Mouse (Mus musculus) heart, postnatal 14 days (tissue): ENCODE data around the gene Gm15013. TPM values are rescaled to one million over a fixed set of nuclear protein-coding genes. Genes with fewer than 3 reads are reported as not detected.
"Not testable (repeated sequence)": the region's sequence is repeated elsewhere in the genome, so short reads cannot be mapped to it uniquely, and the experiment has no call there.

ENCODE experiments used
- DNase-seq, 2 experiments: peaks; one replicate each; pipeline ENCODE4 v3.0.0; 2021 to 2022
- intact Hi-C: fragments of 180-260 bp; cut with DNase I; formaldehyde crosslinking; loops from one replicate; pipeline ENCODE4 v1.15.1; 2025
- long read RNA-seq, 2 experiments: library from polyadenylated mRNA; stranded (forward); transcript quantifications; one replicate each; pipeline ENCODE4 v2.0.0; 2021
- total RNA-seq, 2 experiments: library from RNA; stranded (reverse); gene quantifications; 2 replicates each; pipeline ENCODE4 v1.2.3; 2021

The Gm15013 gene
- not detected for total RNA-seq
- long read RNA-seq, experiment 1: 0 reads
- long read RNA-seq, experiment 2: 0 reads

DNA sequence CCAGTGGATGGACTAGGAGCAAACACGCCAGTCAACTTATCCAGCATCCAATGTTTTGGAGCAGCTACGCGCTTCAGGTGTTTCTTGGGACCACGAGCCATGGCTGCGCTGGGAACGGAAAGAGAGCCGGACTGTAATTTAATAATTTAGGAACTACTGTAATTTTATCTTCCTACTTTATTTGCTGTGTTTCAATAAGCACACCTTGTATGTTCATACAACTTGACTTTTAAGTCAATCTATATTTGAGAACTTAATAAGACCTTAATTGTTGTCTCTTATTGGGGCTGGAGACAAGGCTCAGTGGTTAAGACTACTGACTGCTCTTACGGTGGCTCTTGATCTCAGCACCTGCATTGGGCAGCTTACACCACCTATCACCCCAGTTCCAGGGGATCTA is at the start of gene Gm15013:
Gene Gm15013, minus strand, starts transcription at position 101 of the 400 bp plus-strand sequence.
- intact Hi-C loops: no loop called here
- no peak for DNase-seq

DNA sequence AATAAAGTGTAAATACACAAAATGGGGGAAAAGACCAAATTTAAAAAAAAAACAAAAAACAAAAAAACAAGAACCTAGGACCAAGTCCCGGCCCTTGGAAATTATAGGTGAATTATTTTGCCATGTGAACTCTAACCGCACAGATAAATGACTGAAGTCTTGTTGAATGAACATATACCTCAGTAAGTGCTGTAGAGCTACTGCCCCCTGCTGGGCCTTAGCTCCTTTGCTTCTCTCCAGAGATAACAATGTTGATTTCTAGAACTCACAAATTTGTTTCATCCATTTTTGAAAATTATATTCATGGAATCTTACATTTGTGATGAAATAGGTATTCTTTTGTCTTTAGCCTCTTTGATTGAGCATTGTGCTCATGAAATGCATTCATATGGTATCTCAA is 48.3 kb upstream of the Gm15013 start:
- DNase-seq: peak; percentile 6 to 20
- intact Hi-C loops: loop anchor here (5.0 kb wide), 1 partner anchor 345 kb away; no protein-coding TSS in a partner anchor

DNA sequence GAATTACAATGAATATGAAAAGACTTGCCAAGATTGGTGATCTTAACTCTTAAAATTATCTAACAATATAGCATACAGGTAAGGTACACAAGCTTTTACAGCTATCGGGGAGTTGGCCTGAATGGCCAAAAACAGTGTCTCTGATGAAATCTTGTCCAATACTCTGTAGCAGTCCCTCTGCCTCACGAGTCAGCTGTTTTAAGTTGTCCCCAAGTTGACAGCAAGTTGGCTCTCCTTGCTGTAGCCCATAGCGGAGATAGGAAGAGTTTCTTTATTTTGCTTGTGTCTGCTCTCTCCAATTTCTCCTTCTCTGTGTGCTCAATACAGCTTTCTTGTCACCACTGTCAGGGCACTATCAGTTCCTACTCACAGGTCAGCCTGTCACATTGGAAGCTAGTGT is 44.4 kb upstream of the Gm15013 start:
- DNase-seq, intact Hi-C loops: not testable (repeated sequence)

DNA sequence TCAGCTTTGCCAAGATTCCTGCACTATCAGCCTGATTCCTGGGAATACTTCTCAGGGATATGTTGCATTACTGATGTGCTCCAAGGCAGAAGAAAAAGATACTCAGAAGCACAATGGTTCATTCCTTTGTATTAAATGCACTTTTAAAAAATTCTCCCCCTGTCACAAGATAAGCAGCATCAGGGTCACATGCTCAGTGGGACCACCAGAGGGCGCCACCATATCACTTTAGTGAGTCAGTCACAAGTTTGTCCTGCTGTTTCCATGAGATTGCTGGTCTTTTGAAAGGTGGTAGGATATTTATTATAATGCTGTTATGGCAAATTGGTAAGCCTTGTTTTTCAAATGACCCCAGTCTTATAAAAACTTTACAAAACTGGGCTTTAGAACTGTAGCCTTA is 37.6 kb upstream of the Gm15013 start:
- intact Hi-C loops: no loop called here
- DNase-seq: peak; percentile 37 to 61

DNA sequence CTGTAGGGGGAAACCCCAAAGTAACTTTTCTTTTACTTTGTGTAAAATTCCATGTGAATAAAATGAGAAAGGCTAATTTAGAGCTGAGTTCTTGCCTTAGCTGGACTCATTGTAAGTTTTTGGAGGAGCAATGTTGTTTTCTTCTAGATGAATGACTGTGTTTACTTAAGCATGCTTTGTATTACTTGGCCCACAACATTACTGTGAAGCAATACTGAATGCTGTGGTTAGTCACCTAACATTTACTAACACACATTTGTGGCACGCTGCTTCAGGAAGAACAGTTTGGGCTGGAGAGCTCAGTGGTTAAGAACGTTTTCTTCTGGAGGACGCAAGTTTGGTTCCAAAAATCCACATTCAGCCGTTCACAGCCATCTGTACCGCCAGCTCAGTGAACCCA is 22.8 kb upstream of the Gm15013 start:
- intact Hi-C loops: no loop called here
- DNase-seq: no peak

DNA sequence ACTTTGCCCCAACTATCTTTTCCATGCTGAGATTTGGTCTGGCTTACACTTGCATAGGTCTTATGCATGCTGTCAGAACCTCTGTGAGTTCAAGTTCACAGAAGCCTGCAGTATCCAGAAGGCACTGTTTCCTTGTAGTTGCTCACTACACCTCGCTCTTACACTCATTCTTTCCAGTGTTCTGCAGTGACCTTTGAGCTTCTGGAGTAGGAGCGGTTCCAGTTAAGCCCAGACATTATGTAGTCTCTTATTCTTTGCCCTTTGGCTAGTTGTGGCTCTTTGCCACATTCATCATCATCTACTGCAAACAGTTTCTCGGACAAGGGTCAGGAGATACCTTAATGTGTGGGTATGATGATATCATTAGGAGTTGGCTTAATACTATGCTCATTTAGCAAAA is 16.3 kb upstream of the Gm15013 start:
- no peak for DNase-seq
- intact Hi-C loops: no loop called here

DNA sequence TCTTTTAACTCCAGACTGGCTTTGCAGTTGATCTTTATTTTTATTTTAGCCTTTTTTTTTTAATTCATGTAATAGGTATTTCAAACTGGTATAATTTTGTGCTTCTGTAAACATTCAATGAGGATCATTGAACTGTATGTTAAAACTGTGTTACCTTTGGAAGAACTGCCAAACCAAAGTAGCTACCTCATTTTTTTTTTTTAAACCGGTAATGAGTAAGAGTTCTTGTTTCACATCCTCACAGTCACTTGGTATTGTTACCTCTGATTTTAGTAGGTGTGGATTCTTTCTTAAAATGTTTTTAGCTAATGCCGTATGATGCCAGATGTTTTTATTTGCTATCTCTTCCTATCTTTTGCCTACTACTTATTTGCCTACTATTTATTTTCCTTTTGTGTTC is 8.1 kb upstream of the Gm15013 start:
- intact Hi-C loops: no loop called here
- no peak for DNase-seq

DNA sequence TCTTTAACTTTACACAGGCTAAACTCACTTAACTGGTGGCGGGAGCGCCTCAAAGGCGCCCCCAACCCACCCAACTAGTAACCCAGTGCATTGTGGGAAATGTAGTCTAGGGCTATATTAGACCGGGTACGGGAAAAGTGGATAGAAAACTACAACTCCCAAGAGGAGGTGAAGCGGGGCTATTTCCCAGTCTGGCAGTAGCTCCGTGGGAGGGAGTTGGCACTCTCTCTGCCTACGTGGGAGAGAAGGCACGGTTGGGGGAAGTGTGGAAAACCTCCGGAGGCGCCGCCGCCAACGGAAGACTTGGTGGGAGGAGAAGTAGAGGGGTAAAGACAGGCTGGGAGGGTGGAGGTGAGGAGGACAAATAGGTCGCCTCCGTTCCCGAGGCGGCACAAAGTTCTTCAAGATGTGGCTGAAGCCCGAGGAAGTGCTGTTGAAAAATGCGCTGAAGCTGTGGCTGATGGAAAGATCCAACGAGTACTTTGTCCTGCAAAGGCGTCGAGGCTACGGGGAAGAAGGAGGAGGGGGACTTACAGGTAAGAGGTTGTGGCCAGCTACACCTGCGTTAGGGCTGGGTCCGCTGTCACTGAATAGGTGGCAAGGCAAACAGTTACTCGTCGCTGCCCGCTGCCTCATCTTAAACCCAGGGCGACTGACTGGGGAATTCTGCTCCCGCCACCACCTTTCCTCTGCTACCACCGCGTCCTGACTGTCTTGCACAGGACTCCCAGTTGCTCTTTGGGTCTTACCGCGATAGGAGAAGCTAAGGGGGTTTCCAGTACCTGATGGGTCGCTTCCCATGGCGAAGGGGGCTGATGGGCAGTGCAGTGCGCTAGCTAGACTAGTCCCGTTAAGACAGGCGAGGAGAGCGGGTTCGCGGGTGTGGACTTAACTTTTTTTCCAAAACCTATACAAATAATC is 29.2 kb downstream of the Gm15013 start, which contains the start of gene Tbc1d8b:
Gene Tbc1d8b, plus strand, starts transcription at position 222 of the 921 bp plus-strand sequence.
- intact Hi-C loops: loop anchor here (10.0 kb wide), 1 partner anchor 470 kb away; the partner anchor contains the start of gene Mum1l1
- peak; percentile 75 to 78 for DNase-seq

DNA sequence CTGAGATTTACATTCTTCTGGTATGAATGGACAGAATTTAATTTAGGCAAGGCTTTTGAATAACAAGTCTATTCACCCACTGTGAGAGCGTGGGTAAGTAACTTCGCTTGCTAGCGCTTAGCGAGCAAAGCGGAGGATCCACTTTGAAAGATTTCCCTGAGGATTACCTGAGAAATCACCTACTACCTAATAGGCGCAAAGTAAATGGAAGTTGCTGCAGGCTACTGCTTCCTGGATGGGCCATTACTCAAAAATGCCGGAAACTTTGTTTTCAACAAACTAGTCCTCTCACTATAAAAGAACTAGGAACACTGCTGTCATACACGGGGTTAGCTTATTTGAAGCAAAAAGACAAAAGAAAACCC is 29.9 kb downstream of the Gm15013 start:
- no peak for DNase-seq
- intact Hi-C loops: loop anchor here (10.0 kb wide), 1 partner anchor 470 kb away; the partner anchor contains the start of gene Mum1l1

DNA sequence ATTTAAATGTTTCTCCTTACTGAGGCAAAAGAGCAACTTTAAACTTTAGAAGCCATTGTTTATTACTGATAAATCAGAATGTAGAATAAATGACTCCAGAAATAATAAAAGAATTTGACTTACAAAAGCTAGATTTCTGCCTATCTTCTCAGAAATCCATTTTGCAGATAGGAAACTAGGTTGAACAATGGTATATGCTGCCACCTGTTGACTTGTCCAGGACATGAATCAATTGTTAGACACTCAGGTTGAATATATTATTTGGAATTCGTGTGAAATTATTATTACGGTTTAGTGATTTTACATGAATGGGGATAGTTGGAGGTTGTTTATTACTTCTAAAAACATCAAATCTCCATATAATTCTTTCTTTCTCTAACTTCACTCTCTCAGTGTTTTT is 48.5 kb downstream of the Gm15013 start:
- DNase-seq: no peak
- intact Hi-C loops: loop anchor here (2.0 kb wide), 1 partner anchor 251 kb away; no protein-coding TSS in a partner anchor

Other genes with a start within 250 kb of the Gm15013 start
- under 1 TPM; 0.12 to 0.24 TPM for gene D330045A20Rik, start 234.1 kb downstream of the Gm15013 start, total RNA-seq
- gene Rnf128, start 151.2 kb downstream of the Gm15013 start, total RNA-seq: 10 to 100 TPM; 63.5 to 65.2 TPM
- gene Tbc1d8b, start 29.5 kb downstream of the Gm15013 start, total RNA-seq: 1 to 10 TPM; 6.0 to 6.6 TPM
- gene Ripply1, start 67.9 kb upstream of the Gm15013 start, total RNA-seq: not detected
- not detected for gene Cldn2, start 86.3 kb upstream of the Gm15013 start, total RNA-seq
- gene Morc4, start 157.2 kb upstream of the Gm15013 start, total RNA-seq: 1 to 10 TPM; 4.9 to 6.1 TPM